Mouse (Mus musculus): Measurements from ENCODE around the gene Akap2. TPM values are rescaled to one million over a fixed set of nuclear protein-coding genes. Genes with fewer than 3 reads are reported as not detected.
A peak's percentile ranks its signal among the peaks of the same experiment; 100 is the strongest.

Akap2 gene
- polyA plus RNA-seq, 1 experiment from 2014 or later = 13.0 TPM

DNA sequence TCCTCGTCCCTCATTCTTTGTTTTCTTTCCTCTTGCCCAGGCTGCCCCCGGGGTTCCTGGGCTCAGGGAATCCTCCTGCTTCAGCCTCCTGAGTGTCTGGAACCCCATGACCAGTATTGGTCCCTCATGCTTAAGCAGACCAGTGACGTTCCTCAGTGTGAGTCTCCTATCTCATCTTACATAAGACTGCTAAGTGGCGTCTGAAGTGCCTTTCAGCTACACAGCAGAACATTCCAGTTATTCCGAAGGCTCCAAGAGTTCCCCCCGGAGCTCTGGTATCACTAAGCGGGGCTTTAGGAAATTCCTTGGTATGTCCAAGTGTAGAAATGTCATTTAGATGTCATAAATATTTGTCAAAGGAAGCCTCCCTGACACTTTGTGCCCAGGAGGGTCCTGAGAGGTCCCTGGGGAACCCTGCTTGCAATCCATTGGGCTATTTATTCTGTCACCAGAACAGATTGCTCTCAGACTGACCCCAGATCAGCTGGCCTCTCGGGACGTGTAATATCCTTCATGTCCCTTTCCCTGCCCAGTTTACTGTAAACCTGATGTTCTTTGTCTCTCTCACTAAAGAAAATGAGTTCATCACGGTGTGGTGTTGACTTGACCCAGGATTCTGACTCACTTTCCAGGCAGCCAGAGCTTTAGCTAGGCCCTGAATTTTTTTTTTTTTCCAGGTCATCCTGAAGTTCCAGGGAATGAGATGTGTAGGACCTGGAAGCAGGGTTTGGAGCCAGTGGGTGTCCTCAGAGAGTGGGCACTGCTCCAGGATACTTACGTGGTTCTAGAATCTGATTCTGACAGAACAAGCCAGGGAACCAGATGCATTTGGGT lies 125.2 kb downstream of the Akap2 start:
- H3K4me2 ChIP-seq (replicated peaks) = no peak overlapping the region
- 67% methylated on average over 11 of the region's 11 CpGs for WGBS
- DNase-seq (ENCODE audit: low spot score) = no peak

DNA sequence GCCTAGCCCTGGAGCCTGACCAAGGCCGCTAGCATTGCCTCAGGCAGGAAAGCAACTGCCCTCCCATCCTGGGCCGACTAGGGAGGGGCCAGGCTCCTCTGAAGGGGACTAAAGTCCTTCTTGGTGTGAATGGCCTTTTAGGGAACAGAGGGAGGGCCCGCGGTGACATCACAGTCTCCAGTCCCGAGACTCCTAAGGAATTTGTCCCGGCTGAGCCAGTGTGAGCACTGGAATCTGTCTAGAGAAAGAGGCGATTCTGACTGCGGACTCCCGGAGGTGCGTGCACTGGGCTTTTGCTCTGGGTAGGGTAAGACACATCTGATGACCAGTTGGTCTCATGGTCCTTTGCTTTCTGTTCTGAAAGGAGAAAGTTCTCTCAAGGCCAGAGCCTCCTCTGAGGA lies 127.6 kb downstream of the Akap2 start:
- Histone ChIP-seq H3K9me3 (ENCODE audit: control insufficient read depth, low read length) (no peaks in the 10 kb centered on the region), H3K4me3 (replicated peaks; ENCODE audit: low read length) (peak overlapping the region; percentile 23), H3K27me3 (ENCODE audit: control insufficient read depth, insufficient read depth, low read length) (no peaks in the 10 kb centered on the region), H3K4me1 (replicated peaks; ENCODE audit: control insufficient read depth, insufficient read depth, low read length) (peaks cover 6% of the 10 kb centered on the region; the same call in 1 of the 2 replicates), H3K36me3 (replicated peaks; ENCODE audit: control insufficient read depth, insufficient read depth) (no peaks in the 10 kb centered on the region), H3K9ac (peak overlapping the region; percentile 48), H3K27ac (peak overlapping the region; percentile 72), H3K4me2 (replicated peaks) (peak overlapping the region; percentile 31)
- DNase-seq (ENCODE audit: low spot score) = no peak
- under 1% methylated on average over 10 of the region's 10 CpGs for WGBS
- peak; percentile 57; the same call in 1 of the 2 replicates for ATAC-seq (ENCODE audit: low FRiP score)

More for the DNA sequence above, 125.2 kb downstream of the Akap2 start:
- Histone ChIP-seq H3K4me3 (replicated peaks; ENCODE audit: low read length) (no peak overlapping the region), H3K4me1 (replicated peaks; ENCODE audit: control insufficient read depth, insufficient read depth, low read length) (peaks cover 6% of the 10 kb centered on the region; the same call in 1 of the 2 replicates), H3K27ac (no peak overlapping the region), H3K27me3 (ENCODE audit: control insufficient read depth, insufficient read depth, low read length) (no peaks in the 10 kb centered on the region), H3K9ac (no peak overlapping the region), H3K9me3 (ENCODE audit: control insufficient read depth, low read length) (no peaks in the 10 kb centered on the region), H3K36me3 (replicated peaks; ENCODE audit: control insufficient read depth, insufficient read depth) (no peaks in the 10 kb centered on the region)
- no peak for ATAC-seq (ENCODE audit: low FRiP score)

DNA sequence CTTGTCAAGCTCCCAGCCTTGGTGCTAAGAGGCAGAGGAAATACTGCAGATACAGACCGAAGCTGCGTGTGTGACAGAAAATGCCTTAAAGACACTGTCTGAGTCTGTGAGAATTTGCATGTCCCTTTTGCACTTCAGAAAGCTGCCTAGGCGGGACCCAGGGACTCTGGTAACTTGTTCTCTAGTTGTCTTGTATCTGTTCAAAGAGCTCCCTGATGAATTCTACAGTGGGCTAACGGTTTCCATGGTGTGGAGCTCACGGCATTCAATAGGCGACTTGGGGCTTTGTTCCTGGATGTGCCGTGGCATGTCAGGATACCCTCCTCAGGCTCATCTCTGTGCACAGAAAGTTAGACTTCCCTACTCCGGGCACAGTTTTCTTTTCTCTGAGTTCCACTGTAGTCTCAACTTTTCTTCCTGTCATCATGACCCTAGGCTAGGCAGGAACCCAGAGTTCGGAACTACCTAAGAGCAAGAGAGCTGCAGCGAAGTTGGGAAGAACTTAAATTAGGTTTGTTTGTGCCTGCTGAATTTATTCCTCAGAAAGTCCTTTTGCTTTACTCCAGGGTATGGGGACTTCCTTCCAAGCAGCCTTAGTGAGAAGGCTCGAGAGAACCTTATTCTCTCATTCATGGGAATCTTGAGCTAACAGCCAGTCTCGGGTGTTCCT lies 128.2 kb downstream of the Akap2 start:
- ATAC-seq (ENCODE audit: low FRiP score) (no peak; the same call in 1 of the 2 replicates), DNase-seq (ENCODE audit: low spot score) (no peak)
- Histone ChIP-seq H3K9me3 (ENCODE audit: control insufficient read depth, low read length) (no peaks in the 10 kb centered on the region), H3K4me2 (replicated peaks) (peak overlapping the region; percentile 31), H3K4me3 (replicated peaks; ENCODE audit: low read length) (peak overlapping the region; percentile 23), H3K4me1 (replicated peaks; ENCODE audit: control insufficient read depth, insufficient read depth, low read length) (peaks cover 6% of the 10 kb centered on the region; the same call in 1 of the 2 replicates), H3K9ac (peak overlapping the region; percentile 48), H3K36me3 (replicated peaks; ENCODE audit: control insufficient read depth, insufficient read depth) (no peaks in the 10 kb centered on the region), H3K27me3 (ENCODE audit: control insufficient read depth, insufficient read depth, low read length) (no peaks in the 10 kb centered on the region), H3K27ac (peak overlapping the region; percentile 72)
- WGBS = 14% methylated on average over 12 of the region's 12 CpGs

DNA sequence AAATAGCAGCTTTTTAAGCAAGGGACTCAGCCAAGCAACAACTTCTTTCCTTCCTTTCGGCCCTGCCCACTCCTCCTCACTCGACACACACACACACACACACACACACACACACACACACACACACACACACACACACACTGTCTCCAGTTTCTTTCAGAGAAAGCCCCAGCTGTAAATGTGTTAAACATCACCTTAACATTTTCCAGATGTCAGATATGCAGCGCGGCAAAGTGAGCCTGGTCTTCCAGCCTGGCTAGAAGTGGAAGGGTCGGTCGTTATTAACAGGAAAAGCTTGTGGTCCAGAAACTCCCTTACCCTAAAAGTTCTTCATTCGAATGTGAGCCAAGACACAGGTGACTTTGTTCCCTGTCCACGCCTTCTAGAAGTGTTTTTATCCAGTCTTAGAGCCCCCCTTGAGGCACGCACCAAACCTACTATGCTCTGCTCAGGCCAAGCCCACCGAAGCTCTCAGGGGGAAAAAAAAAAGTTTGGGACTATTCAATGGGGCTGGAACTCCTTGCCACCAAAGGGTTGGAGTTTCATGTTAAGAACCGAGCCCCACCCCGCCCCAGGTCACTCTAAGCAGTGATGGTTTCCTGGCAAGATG lies 129.0 kb downstream of the Akap2 start:
- no peak overlapping the region; the same call in 1 of the 2 replicates for H3K9ac ChIP-seq
- no peaks in the 10 kb centered on the region for H3K36me3 ChIP-seq (replicated peaks; ENCODE audit: control insufficient read depth, insufficient read depth)
- H3K27me3 ChIP-seq (ENCODE audit: control insufficient read depth, insufficient read depth, low read length) = no peaks in the 10 kb centered on the region
- H3K9me3 ChIP-seq (ENCODE audit: control insufficient read depth, low read length) = no peaks in the 10 kb centered on the region
- ATAC-seq (ENCODE audit: low FRiP score) (no peak), DNase-seq (ENCODE audit: low spot score) (no peak)
- H3K4me1 ChIP-seq (replicated peaks; ENCODE audit: control insufficient read depth, insufficient read depth, low read length) = peaks cover 6% of the 10 kb centered on the region; the same call in 1 of the 2 replicates
- peak overlapping the region; percentile 23; the same call in 1 of the 2 replicates for H3K4me3 ChIP-seq (replicated peaks; ENCODE audit: low read length)
- peak overlapping the region; percentile 72 for H3K27ac ChIP-seq
- 42% methylated on average over 12 of the region's 12 CpGs for WGBS
- H3K4me2 ChIP-seq (replicated peaks) = peak overlapping the region; percentile 31

DNA sequence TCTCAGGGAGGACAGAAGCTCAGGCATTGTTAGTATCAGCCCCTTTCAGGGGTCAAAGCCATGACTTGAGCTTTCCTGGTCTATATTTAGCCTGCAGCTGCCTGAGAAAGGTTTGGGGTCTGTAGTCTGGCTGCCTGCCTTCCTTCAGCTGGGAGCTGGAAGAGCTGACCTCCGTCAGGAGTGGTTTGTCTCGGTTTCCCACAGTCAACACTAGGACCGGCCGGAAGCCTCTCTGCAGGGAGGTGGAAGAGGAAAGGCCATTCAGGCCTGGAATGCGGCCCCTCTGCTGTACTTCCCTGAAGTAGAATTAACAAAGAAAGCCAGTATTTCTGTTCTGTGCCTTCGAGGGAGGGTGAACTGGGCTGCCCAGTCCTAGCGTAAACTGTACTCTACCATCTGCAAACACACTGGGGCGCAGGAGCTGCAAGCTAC lies 129.6 kb downstream of the Akap2 start:
- H3K9me3 ChIP-seq (ENCODE audit: control insufficient read depth, low read length) = no peaks in the 10 kb centered on the region
- ATAC-seq (ENCODE audit: low FRiP score) (peak; percentile 45), DNase-seq (ENCODE audit: low spot score) (no peak)
- peak overlapping the region; percentile 31 for H3K4me2 ChIP-seq (replicated peaks)
- no peaks in the 10 kb centered on the region for H3K36me3 ChIP-seq (replicated peaks; ENCODE audit: control insufficient read depth, insufficient read depth)
- peak overlapping the region; percentile 72 for H3K27ac ChIP-seq
- WGBS = 27% methylated on average over 8 of the region's 8 CpGs
- H3K4me3 ChIP-seq (replicated peaks; ENCODE audit: low read length) = no peak overlapping the region
- H3K9ac ChIP-seq = no peak overlapping the region; the same call in 1 of the 2 replicates
- no peaks in the 10 kb centered on the region for H3K27me3 ChIP-seq (ENCODE audit: control insufficient read depth, insufficient read depth, low read length)
- peaks cover 6% of the 10 kb centered on the region; the same call in 1 of the 2 replicates for H3K4me1 ChIP-seq (replicated peaks; ENCODE audit: control insufficient read depth, insufficient read depth, low read length)

DNA sequence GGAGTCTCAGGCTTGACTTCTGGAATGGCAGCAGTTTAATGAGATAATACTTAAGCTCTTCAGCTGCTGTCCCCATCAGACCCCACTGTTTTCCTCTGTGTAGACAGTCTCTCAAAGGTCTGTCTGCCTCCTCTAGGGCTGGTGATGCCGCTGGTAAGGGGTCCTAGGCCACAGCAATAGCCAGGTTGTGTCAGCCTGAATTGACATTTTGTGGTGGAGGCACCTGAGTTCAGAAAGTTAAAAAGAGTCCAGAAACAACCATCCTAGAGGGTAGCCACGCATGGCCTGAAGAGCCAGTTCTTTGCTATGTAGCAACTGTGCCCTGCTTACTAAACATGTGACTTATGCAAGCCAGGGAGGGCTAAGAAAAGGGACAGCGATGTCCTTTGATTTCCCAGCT lies 130.2 kb downstream of the Akap2 start:
- no peak overlapping the region for H3K4me3 ChIP-seq (replicated peaks; ENCODE audit: low read length)
- H3K27ac ChIP-seq = peak overlapping the region; percentile 72
- no peak overlapping the region for H3K9ac ChIP-seq
- H3K36me3 ChIP-seq (replicated peaks; ENCODE audit: control insufficient read depth, insufficient read depth) = no peaks in the 10 kb centered on the region
- H3K9me3 ChIP-seq (ENCODE audit: control insufficient read depth, low read length) = no peaks in the 10 kb centered on the region
- DNase-seq (ENCODE audit: low spot score) (no peak), ATAC-seq (ENCODE audit: low FRiP score) (no peak)
- H3K4me2 ChIP-seq (replicated peaks) = peak overlapping the region; percentile 31
- no peaks in the 10 kb centered on the region for H3K27me3 ChIP-seq (ENCODE audit: control insufficient read depth, insufficient read depth, low read length)
- H3K4me1 ChIP-seq (replicated peaks; ENCODE audit: control insufficient read depth, insufficient read depth, low read length) = peaks cover 6% of the 10 kb centered on the region; the same call in 1 of the 2 replicates
- 92% methylated on average over 3 of the region's 3 CpGs for WGBS

DNA sequence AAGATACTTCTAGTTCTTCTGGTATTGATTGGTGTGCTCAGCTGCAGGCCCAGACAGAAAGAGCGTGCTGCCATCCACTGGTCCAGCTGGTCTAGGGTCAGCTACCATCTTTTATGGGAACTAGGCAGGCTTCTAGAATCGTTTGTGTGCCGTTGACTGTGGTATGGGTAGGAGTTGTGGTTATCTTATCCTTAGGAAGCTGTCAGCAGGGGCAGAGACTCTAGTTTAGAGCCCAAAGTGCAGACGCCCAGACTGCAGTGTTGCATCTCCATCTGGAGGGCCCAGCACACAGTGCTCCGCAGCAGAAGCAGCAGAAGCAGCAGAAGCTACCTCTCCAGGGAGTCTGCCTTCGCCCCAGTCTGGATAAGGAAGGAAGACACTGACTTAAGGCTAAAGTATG lies 132.0 kb downstream of the Akap2 start:
- no peak overlapping the region for H3K9ac ChIP-seq
- peaks cover 3% of the 10 kb centered on the region; the same call in 1 of the 2 replicates for H3K36me3 ChIP-seq (replicated peaks; ENCODE audit: control insufficient read depth, insufficient read depth)
- H3K27me3 ChIP-seq (ENCODE audit: control insufficient read depth, insufficient read depth, low read length) = no peaks in the 10 kb centered on the region
- ATAC-seq (ENCODE audit: low FRiP score) = no peak
- H3K4me3 ChIP-seq (replicated peaks; ENCODE audit: low read length) = no peak overlapping the region
- peaks cover 6% of the 10 kb centered on the region; the same call in 1 of the 2 replicates for H3K4me1 ChIP-seq (replicated peaks; ENCODE audit: control insufficient read depth, insufficient read depth, low read length)
- no peak overlapping the region for H3K4me2 ChIP-seq (replicated peaks)
- WGBS = 79% methylated on average over 6 of the region's 6 CpGs
- no peaks in the 10 kb centered on the region for H3K9me3 ChIP-seq (ENCODE audit: control insufficient read depth, low read length)
- no peak overlapping the region for H3K27ac ChIP-seq
- no peak for DNase-seq (ENCODE audit: low spot score)

DNA sequence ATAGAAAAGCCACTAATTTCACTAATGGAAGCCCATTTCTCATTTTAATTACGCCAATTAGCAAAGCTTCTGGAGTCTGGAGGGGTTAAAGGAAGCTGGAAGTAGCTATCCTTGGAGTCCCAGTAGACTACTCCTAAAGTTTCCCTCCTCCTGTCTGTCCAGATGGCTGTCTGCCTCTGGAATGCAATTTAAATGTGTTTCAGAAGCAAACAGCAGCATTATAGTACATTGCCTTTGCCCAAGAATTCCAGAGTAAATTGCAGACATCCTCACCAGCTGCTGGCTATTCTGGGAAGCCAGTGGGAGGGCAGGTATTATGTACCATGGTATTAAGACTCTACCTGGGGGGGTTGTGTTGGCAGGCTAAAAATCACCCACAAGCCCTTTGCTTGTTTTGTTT lies 134.3 kb downstream of the Akap2 start:
- Histone ChIP-seq H3K4me1 (replicated peaks; ENCODE audit: control insufficient read depth, insufficient read depth, low read length) (no peaks in the 10 kb centered on the region; the same call in 1 of the 2 replicates), H3K9me3 (ENCODE audit: control insufficient read depth, low read length) (no peaks in the 10 kb centered on the region), H3K27ac (no peak overlapping the region), H3K4me3 (replicated peaks; ENCODE audit: low read length) (no peak overlapping the region), H3K36me3 (replicated peaks; ENCODE audit: control insufficient read depth, insufficient read depth) (peaks cover 25% of the 10 kb centered on the region), H3K9ac (no peak overlapping the region), H3K27me3 (ENCODE audit: control insufficient read depth, insufficient read depth, low read length) (no peaks in the 10 kb centered on the region), H3K4me2 (replicated peaks) (no peak overlapping the region)
- ATAC-seq (ENCODE audit: low FRiP score) (no peak), DNase-seq (ENCODE audit: low spot score) (no peak)
- 68% methylated on average over 1 of the region's 1 CpGs for WGBS
